Mouse (Mus musculus) C2C12 (cell line): ENCODE data around the gene Kcnk13.

Source experiments
- CTCF ChIP-seq: IDR thresholded peaks from one replicate; pipeline ENCODE4 v1.5.1; 2011; ENCODE audit not compliant: control insufficient read depth, insufficient read depth, insufficient read length
- MYOD1 ChIP-seq: IDR thresholded peaks from one replicate; pipeline ENCODE4 v1.6.1; 2011; ENCODE audit warnings: low read depth; ENCODE audit not compliant: control insufficient read depth, insufficient read length
- USF1 ChIP-seq: IDR thresholded peaks from one replicate; pipeline ENCODE4 v1.6.1; 2011; ENCODE audit warnings: low read depth, mild to moderate bottlenecking, control low read depth, moderate library complexity

DNA sequence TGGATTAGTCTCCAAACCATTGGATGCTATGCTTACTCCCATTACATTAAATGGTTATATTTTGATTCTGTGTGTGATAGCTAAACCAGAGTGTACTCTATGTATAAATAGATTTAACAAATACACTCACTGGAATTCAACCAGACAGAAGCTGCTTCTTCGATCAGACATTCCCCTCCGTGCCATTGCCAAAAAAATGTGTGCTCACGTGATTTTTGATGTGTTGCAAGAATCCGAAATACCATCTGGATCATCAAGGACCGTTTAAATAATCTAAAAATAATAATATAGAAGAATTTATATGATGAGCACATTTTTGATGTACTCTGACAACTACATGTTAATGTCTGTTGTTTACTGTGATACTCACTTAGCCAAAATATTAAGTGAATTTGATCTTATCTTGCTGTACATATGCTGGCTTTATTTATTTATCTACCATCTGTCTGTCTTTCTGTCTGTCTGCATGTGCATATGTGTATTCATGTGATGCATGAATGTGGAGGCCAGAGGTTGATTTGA lies 74.5 kb downstream of the Kcnk13 start:
- TF ChIP-seq CTCF: no peak
- no peak for TF ChIP-seq USF1
- no peak for TF ChIP-seq MYOD1
